Mouse (Mus musculus) left cerebral cortex, postnatal 14 days (tissue): ENCODE data around the gene Ccdc84. TPM values are rescaled to one million over a fixed set of nuclear protein-coding genes. Genes with fewer than 3 reads are reported as not detected.
"Not testable (repeated sequence)": the region's sequence is repeated elsewhere in the genome, so short reads cannot be mapped to it uniquely, and the experiment has no call there.

Experiments
- DNase-seq, 2 experiments: peaks; one replicate each; pipeline ENCODE4 v3.0.0; 2021 to 2022; ENCODE audit warnings: low spot score in 2 of 2, mixed read lengths in 1 of 2
- intact Hi-C: fragments of 180-260 bp; cut with DNase I; formaldehyde crosslinking; loops from one replicate; pipeline ENCODE4 v1.15.1; 2025
- microRNA-seq, 2 experiments: library from miRNA; unstranded; fragments of <30 nt; microRNA quantifications; one replicate each; pipeline ENCODE4 v1.2.0; 2022
- total RNA-seq, 2 experiments: library from RNA; stranded (reverse); gene quantifications; 2 replicates each; pipeline ENCODE4 v1.2.3; 2021

Ccdc84 gene
- total RNA-seq, 2 experiments from 2014 or later: 16.2 to 21.2 TPM

DNA sequence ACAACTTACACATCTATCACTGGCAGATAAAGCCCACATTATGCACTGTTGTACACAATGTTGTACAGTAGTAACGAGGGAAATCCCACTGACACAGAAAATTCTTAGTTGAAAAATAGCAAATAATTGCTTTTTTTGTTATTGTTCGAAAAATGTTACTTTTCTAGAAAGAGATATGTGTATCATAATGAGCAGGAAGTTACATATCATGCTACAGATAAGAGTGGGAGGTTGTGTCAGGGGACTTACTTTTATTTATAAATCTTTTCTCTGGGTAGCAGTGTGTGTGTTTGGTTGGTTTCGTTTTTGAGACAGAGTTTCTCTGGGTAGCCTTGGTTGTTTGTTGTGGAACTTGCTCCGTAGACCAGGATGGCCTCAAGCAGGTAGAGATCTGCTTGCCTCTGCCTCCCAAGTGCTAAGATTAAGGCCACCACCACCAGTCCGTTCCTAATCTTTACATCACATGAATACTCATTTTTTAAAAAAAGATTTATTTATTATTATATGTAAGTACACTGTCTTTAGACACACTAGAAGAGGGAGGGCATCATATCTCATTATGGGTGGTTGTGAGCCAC, 40.1 kb downstream of the Ccdc84 start:
- intact Hi-C loops: no loop called here
- DNase-seq: no peak

GRCm38 (mm10) chr9:44377335-44377734, 41.0 kb downstream of the Ccdc84 start:
- DNase-seq, intact Hi-C loops: not testable (repeated sequence)

DNA sequence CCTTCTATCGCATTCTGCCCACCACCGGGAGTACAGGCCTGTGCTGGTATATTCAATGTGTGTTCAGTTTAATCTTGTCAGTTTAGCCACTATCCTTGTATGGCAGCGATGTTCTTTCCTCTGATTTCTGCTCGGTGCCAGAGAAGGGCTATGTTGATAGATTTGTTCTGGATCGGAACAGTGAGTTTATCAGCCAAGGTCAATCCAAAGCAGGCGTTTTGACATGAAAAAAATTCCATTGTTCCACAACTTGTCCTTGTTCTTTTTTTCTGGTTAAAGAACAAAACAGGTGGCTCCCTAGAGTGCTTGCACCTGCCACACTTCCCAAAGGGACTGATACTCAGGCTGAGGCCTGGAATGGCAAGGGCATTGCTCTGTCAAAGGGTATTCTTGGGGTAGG, 42.2 kb downstream of the Ccdc84 start:
- DNase-seq: no peak
- intact Hi-C loops: no loop called here

- intact Hi-C loops: no loop called here
- no peak for DNase-seq
Observed at GRCm38 (mm10) chr9:44373386-44373785, 45.0 kb downstream of the Ccdc84 start.

- intact Hi-C loops: no loop called here
- no peak for DNase-seq
Observed at GRCm38 (mm10) chr9:44364480-44364879, 53.9 kb downstream of the Ccdc84 start.

- intact Hi-C loops, DNase-seq: not testable (repeated sequence)
Observed at GRCm38 (mm10) chr9:44361931-44362330, 56.4 kb downstream of the Ccdc84 start.

- intact Hi-C loops: no loop called here
- DNase-seq: peak; percentile 94 to 96
Observed at GRCm38 (mm10) chr9:44361190-44361917, 57.0 kb downstream of the Ccdc84 start, which contains the start of gene Vps11. Vps11 (minus strand) TSS chr9:44361670.

Small RNAs within 50 kb of the gene (microRNA-seq; reads per million reads assigned to microRNA genes)
- 1.6 to 1.7 reads per million in 2 experiments for gene Mir7085

Other genes with a start within 250 kb of the Ccdc84 start
- gene Cbl, start 184.5 kb downstream of the Ccdc84 start, total RNA-seq: 10 to 100 TPM; 44.9 to 48.9 TPM
- gene Ccdc153, start 177.9 kb downstream of the Ccdc84 start, total RNA-seq: 1 to 10 TPM; 1.2 to 1.4 TPM
- gene Pdzd3, start 167.1 kb downstream of the Ccdc84 start, total RNA-seq: under 1 TPM; 0.53 to 0.82 TPM
- gene Nlrx1, start 150.0 kb downstream of the Ccdc84 start, total RNA-seq: 10 to 100 TPM; 11.4 to 11.6 TPM
- 10 to 100 TPM; 62.2 to 67.9 TPM for gene Abcg4, start 130.0 kb downstream of the Ccdc84 start, total RNA-seq
- 10 to 100 TPM; 22.6 to 27.7 TPM for gene Hinfp, start 112.9 kb downstream of the Ccdc84 start, total RNA-seq
- 100 to 1,000 TPM; 177 to 213 TPM for gene C2cd2l, start 98.3 kb downstream of the Ccdc84 start, total RNA-seq
- 10 to 100 TPM; 14.8 to 14.9 TPM for gene Dpagt1, start 92.5 kb downstream of the Ccdc84 start, total RNA-seq
- 10 to 100 TPM; 59.8 to 66.2 TPM for gene H2afx, start 83.9 kb downstream of the Ccdc84 start, total RNA-seq
- 10 to 100 TPM; 18.3 to 20.2 TPM for gene Hmbs, start 74.3 kb downstream of the Ccdc84 start, total RNA-seq
- gene Vps11, start 56.9 kb downstream of the Ccdc84 start, total RNA-seq: 10 to 100 TPM; 44.2 to 44.6 TPM
- 100 to 1,000 TPM; 100 to 101 TPM for gene Hyou1, start 39.1 kb downstream of the Ccdc84 start, total RNA-seq
- 10 to 100 TPM; 35.8 to 45.1 TPM for gene Slc37a4, start 21.7 kb downstream of the Ccdc84 start, total RNA-seq
- gene Rps25, start 11.4 kb downstream of the Ccdc84 start, total RNA-seq: 100 to 1,000 TPM; 572 to 612 TPM
- 10 to 100 TPM; 68.5 to 74.8 TPM for gene Trappc4, start 11.0 kb downstream of the Ccdc84 start, total RNA-seq
- gene Foxr1, start 22.6 kb upstream of the Ccdc84 start, total RNA-seq: not detected
- not detected for gene Upk2, start 36.4 kb upstream of the Ccdc84 start, total RNA-seq
- 10 to 100 TPM; 76.2 to 84.8 TPM for gene Bcl9l, start 64.3 kb upstream of the Ccdc84 start, total RNA-seq
- gene Cxcr5, start 143.3 kb upstream of the Ccdc84 start, total RNA-seq: not detected
- gene Ddx6, start 186.3 kb upstream of the Ccdc84 start, total RNA-seq: 100 to 1,000 TPM; 110 to 112 TPM